Mouse (Mus musculus) C2C12 (cell line): Measurements from ENCODE around the gene Mcat. TPM values are rescaled to one million over a fixed set of nuclear protein-coding genes. Genes with fewer than 3 reads are reported as not detected.
"Not testable (repeated sequence)": the region's sequence is repeated elsewhere in the genome, so short reads cannot be mapped to it uniquely, and the experiment has no call there.

Experiments
- H3K27me3 ChIP-seq: one replicate; pipeline ENCODE4 v1.6.1; 2011; ENCODE audit not compliant: control insufficient read depth, insufficient read depth, insufficient read length
- H3K36me3 ChIP-seq: one replicate; pipeline ENCODE4 v1.6.1; 2011; ENCODE audit not compliant: control insufficient read depth, insufficient read depth
- H3K4me3 ChIP-seq: one replicate; pipeline ENCODE4 v1.5.1; 2011; ENCODE audit warnings: mild to moderate bottlenecking, control low read depth; ENCODE audit not compliant: poor library complexity, insufficient read depth, severe bottlenecking
- H3K79me2 ChIP-seq: one replicate; pipeline ENCODE4 v1.6.1; 2011; ENCODE audit not compliant: control insufficient read depth, insufficient read depth
- H3K79me3 ChIP-seq: one replicate; pipeline ENCODE4 v1.6.1; 2011; ENCODE audit warnings: low read depth, control low read depth
- H3ac ChIP-seq: one replicate; pipeline ENCODE3; 2011; ENCODE audit warnings: low read depth; ENCODE audit not compliant: control insufficient read depth, insufficient read length
- CEBPB ChIP-seq: IDR thresholded peaks from one replicate; pipeline ENCODE4 v1.6.1; 2011; ENCODE audit warnings: low read depth, mild to moderate bottlenecking, control low read depth, moderate library complexity
- CTCF ChIP-seq: IDR thresholded peaks from one replicate; pipeline ENCODE4 v1.5.1; 2011; ENCODE audit not compliant: control insufficient read depth, insufficient read depth, insufficient read length
- FOSL1 ChIP-seq: IDR thresholded peaks from one replicate; pipeline ENCODE4 v1.8.0; 2011; ENCODE audit warnings: mild to moderate bottlenecking, low read length; ENCODE audit not compliant: poor library complexity, insufficient read depth, severe bottlenecking
- MAX ChIP-seq: IDR thresholded peaks from one replicate; pipeline ENCODE4 v1.6.1; 2011; ENCODE audit warnings: mild to moderate bottlenecking, control low read depth
- MYOD1 ChIP-seq: IDR thresholded peaks from one replicate; pipeline ENCODE4 v1.6.1; 2011; ENCODE audit warnings: low read depth; ENCODE audit not compliant: control insufficient read depth, insufficient read length
- MYOG ChIP-seq: IDR thresholded peaks from one replicate; pipeline ENCODE4 v1.6.1; 2011; ENCODE audit not compliant: control insufficient read depth, insufficient read length; ENCODE audit errors: extremely low read depth
- USF1 ChIP-seq: IDR thresholded peaks from one replicate; pipeline ENCODE4 v1.6.1; 2011; ENCODE audit warnings: low read depth, mild to moderate bottlenecking, control low read depth, moderate library complexity
- polyA plus RNA-seq: library from polyadenylated mRNA; unstranded; fragments of >200 nt; fragmentation: generic; extraction: Trizol; gene quantifications from one replicate; pipeline ENCODE4 v1.2.1, GENCODE M21; 2012; ENCODE audit warnings: missing spikeins

The Mcat gene
- polyA plus RNA-seq, 1 experiment = 42.4 TPM

- TF ChIP-seq MYOG = no peak
- TF ChIP-seq CTCF = no peak
- TF ChIP-seq MYOD1 = no peak
- TF ChIP-seq CEBPB = no peak
- TF ChIP-seq MAX = no peak
- no peak for TF ChIP-seq USF1
- TF ChIP-seq FOSL1 = no peak
Observed at GRCm38 (mm10) chr15:83515018-83515417, 48.6 kb downstream of the Mcat start.

GRCm38 (mm10) chr15:83512489-83513281 lies 50.9 kb downstream of the Mcat start:
- TF ChIP-seq CEBPB = no peak
- no peak for TF ChIP-seq MYOD1
- TF ChIP-seq MYOG = no peak
- no peak for TF ChIP-seq CTCF
- no peak for TF ChIP-seq USF1
- no peak for TF ChIP-seq MAX
- H3ac ChIP-seq = no peak overlapping the region

More at GRCm38 (mm10) chr15:83515018-83515417, 48.6 kb downstream of the Mcat start:
- H3K36me3 ChIP-seq = no peaks in the 10 kb centered on the region
- peaks cover 4% of the 10 kb centered on the region for H3K79me2 ChIP-seq
- no peak overlapping the region for H3ac ChIP-seq
- H3K79me3 ChIP-seq = no peaks in the 10 kb centered on the region
- no peaks in the 10 kb centered on the region for H3K27me3 ChIP-seq
- H3K4me3 ChIP-seq = no peak overlapping the region

GRCm38 (mm10) chr15:83510805-83511405 lies 52.7 kb downstream of the Mcat start, which contains the start of gene Ttll1:
Gene Ttll1 (minus strand): TSS chr15:83510893.
- Histone ChIP-seq H3ac (peak within 1 kb of the TSS; percentile 48), H3K79me3 (no peaks in the 10 kb centered on the region), H3K79me2 (peaks cover 21% of the 10 kb centered on the region), H3K4me3 (peak within 1 kb of the TSS; percentile 58), H3K27me3 (no peaks in the 10 kb centered on the region), H3K36me3 (no peaks in the 10 kb centered on the region)
- TF ChIP-seq MYOD1 (no peak), MAX (peak; percentile 59), USF1 (no peak), CEBPB (no peak), FOSL1 (no peak)

More at GRCm38 (mm10) chr15:83512489-83513281, 50.9 kb downstream of the Mcat start:
- no peak overlapping the region for H3K4me3 ChIP-seq
- H3K27me3 ChIP-seq = no peaks in the 10 kb centered on the region
- H3K79me3 ChIP-seq = no peaks in the 10 kb centered on the region
- H3K36me3 ChIP-seq = no peaks in the 10 kb centered on the region
- peaks cover 21% of the 10 kb centered on the region for H3K79me2 ChIP-seq

- TF ChIP-seq MYOD1 (no peak), MAX (no peak)
- Histone ChIP-seq H3ac (peak overlapping the region; percentile 48), H3K36me3 (no peaks in the 10 kb centered on the region)
Observed at GRCm38 (mm10) chr15:83509950-83510804, 53.4 kb downstream of the Mcat start.

GRCm38 (mm10) chr15:83501483-83501882 lies 62.1 kb downstream of the Mcat start:
- H3K36me3 ChIP-seq = peaks cover 36% of the 10 kb centered on the region
- not testable (repeated sequence) for H3ac ChIP-seq

More at GRCm38 (mm10) chr15:83509950-83510804, 53.4 kb downstream of the Mcat start:
- Histone ChIP-seq H3K79me3 (no peaks in the 10 kb centered on the region), H3K79me2 (peaks cover 21% of the 10 kb centered on the region), H3K4me3 (peak overlapping the region; percentile 58), H3K27me3 (no peaks in the 10 kb centered on the region)

GRCm38 (mm10) chr15:83500352-83500751 lies 63.2 kb downstream of the Mcat start:
- Histone ChIP-seq H3K4me3 (no peak overlapping the region), H3K79me3 (no peaks in the 10 kb centered on the region), H3ac (no peak overlapping the region), H3K79me2 (no peaks in the 10 kb centered on the region), H3K27me3 (no peaks in the 10 kb centered on the region), H3K36me3 (peaks cover 45% of the 10 kb centered on the region)
- TF ChIP-seq MAX (no peak), CEBPB (no peak), CTCF (no peak), MYOG (no peak), USF1 (no peak)

More at GRCm38 (mm10) chr15:83501483-83501882, 62.1 kb downstream of the Mcat start:
- not testable (repeated sequence) for H3K27me3 ChIP-seq, H3K4me3 ChIP-seq, H3K79me2 ChIP-seq, H3K79me3 ChIP-seq
